Mouse (Mus musculus) liver, adult 2 months (tissue): Measurements from ENCODE around the gene Klhdc10.

Experiments used
- CTCF ChIP-seq: fragments of 200-500 bp; IDR thresholded peaks from 2 replicates; pipeline ENCODE4 v1.5.1; 2011; ENCODE audit warnings: low read depth, low read length, control low read depth
- POLR2A ChIP-seq: fragments of 200-500 bp; IDR thresholded peaks from 2 replicates; pipeline ENCODE4 v1.6.1; 2011; ENCODE audit warnings: low read length, control low read depth; ENCODE audit not compliant: insufficient read depth; ENCODE audit errors: extremely low read depth

- TF ChIP-seq POLR2A: no peak
- no peak for TF ChIP-seq CTCF
Measured at GRCm38 (mm10) chr6:30400146-30400545, 1.5 kb upstream of the Klhdc10 start.
